Mouse (Mus musculus) myocyte (in vitro differentiated cells): Measurements from ENCODE around the gene Rit1.

Source experiments
- MYOG ChIP-seq, 3 experiments: IDR thresholded peaks; one replicate each; pipeline ENCODE4 v1.6.1; 2011; ENCODE audit warnings: control low read depth in 2 of 3, low read depth in 2 of 3, mild to moderate bottlenecking in 2 of 3; ENCODE audit not compliant: insufficient read length in 2 of 3, control insufficient read depth in 1 of 3, insufficient read depth in 1 of 3
- POLR2A ChIP-seq: IDR thresholded peaks from one replicate; pipeline ENCODE4 v1.6.1; 2011; ENCODE audit warnings: low read depth, mild to moderate bottlenecking, control low read depth, moderate library complexity; ENCODE audit not compliant: insufficient read length
- POLR2AphosphoS2 ChIP-seq: IDR thresholded peaks from one replicate; pipeline ENCODE4 v1.6.1; 2011; ENCODE audit warnings: low read depth, control low read depth; ENCODE audit not compliant: insufficient read length
- REST ChIP-seq: IDR thresholded peaks from one replicate; pipeline ENCODE4 v1.6.1; 2011; ENCODE audit warnings: mild to moderate bottlenecking, control low read depth, moderate library complexity; ENCODE audit not compliant: insufficient read depth, insufficient read length
- SRF ChIP-seq: IDR thresholded peaks from one replicate; pipeline ENCODE4 v1.6.1; 2011; ENCODE audit warnings: low read depth; ENCODE audit not compliant: control insufficient read depth, insufficient read length
- TCF12 ChIP-seq: IDR thresholded peaks from one replicate; pipeline ENCODE4 v1.6.1; 2011; ENCODE audit warnings: mild to moderate bottlenecking, control low read depth; ENCODE audit not compliant: poor library complexity, insufficient read depth, severe bottlenecking
- USF1 ChIP-seq: IDR thresholded peaks from one replicate; pipeline ENCODE4 v1.6.1; 2011; ENCODE audit warnings: low read depth, mild to moderate bottlenecking, control low read depth, moderate library complexity

GRCm38 (mm10) chr3:88754283-88754682, 37.6 kb downstream of the Rit1 start:
- no peak for TF ChIP-seq MYOG (IDR thresholded peaks at IDR 0.05; ENCODE audit: control insufficient read depth in 1 of 3, insufficient read depth in 1 of 3, insufficient read length in 2 of 3, low read depth in 2 of 3)
- TF ChIP-seq POLR2A = no peak
- no peak for TF ChIP-seq TCF12
- TF ChIP-seq REST = no peak
- no peak for TF ChIP-seq USF1
- no peak for TF ChIP-seq SRF
- no peak for TF ChIP-seq POLR2AphosphoS2
